Mouse (Mus musculus): Measurements from ENCODE around the gene Ablim2. TPM values are rescaled to one million over a fixed set of nuclear protein-coding genes. Genes with fewer than 3 reads are reported as not detected.

Ablim2 gene
- polyA plus RNA-seq, 1 experiment: 176 TPM

DNA sequence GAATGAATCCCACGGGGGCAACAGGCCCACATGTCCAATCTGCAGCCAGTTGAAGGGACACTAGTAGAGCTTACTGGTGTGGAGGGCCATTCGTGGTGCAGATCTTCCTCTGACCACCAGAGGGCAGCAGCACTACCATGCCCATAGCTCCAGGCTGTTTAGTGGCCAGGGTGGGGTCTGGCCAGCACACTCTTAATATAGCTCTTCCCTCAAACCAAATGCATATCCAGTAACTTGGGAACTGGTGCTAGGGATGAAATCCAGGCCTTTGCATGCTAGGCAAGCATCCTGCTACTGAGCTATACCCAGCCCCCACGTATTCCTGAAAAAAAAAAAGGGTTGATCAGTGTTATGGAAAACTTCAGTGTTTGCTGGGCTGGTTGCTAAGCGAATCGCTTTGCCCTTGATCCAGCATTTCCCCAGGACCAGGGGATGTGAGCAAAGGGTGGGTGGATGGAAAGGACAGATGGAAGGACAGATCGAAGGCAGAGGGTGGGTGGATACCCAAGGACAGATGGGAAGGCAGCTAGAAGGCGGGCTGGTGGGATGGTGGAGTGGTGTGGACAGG lies 37.9 kb downstream of the Ablim2 start:
- TF ChIP-seq CTCF (IDR thresholded peaks at IDR 0.05; ENCODE audit: extremely low read depth, insufficient read depth, low read length) (peak; percentile 95), POLR2A (IDR thresholded peaks at IDR 0.05; ENCODE audit: extremely low read depth, insufficient read depth, low read length) (no peak)
- H3K27ac ChIP-seq (ENCODE audit: insufficient read depth, low read length): peak overlapping the region; percentile 2; the same call in 1 of the 2 replicates
- H3K4me1 ChIP-seq (ENCODE audit: control insufficient read depth, insufficient read depth, low read length): peaks cover 17% of the 10 kb centered on the region
- H3K4me3 ChIP-seq (ENCODE audit: insufficient read depth, low read length): no peak overlapping the region

GRCm38 (mm10) chr5:35796136-35796535 lies 38.5 kb downstream of the Ablim2 start:
- TF ChIP-seq POLR2A (IDR thresholded peaks at IDR 0.05; ENCODE audit: extremely low read depth, insufficient read depth, low read length) (no peak), CTCF (IDR thresholded peaks at IDR 0.05; ENCODE audit: extremely low read depth, insufficient read depth, low read length) (no peak)
- H3K4me3 ChIP-seq (ENCODE audit: insufficient read depth, low read length): no peak overlapping the region
- peak overlapping the region; percentile 2; the same call in 1 of the 2 replicates for H3K27ac ChIP-seq (ENCODE audit: insufficient read depth, low read length)
- H3K4me1 ChIP-seq (ENCODE audit: control insufficient read depth, insufficient read depth, low read length): peaks cover 17% of the 10 kb centered on the region

GRCm38 (mm10) chr5:35799090-35799489 lies 41.4 kb downstream of the Ablim2 start:
- H3K4me1 ChIP-seq (ENCODE audit: control insufficient read depth, insufficient read depth, low read length): peaks cover 15% of the 10 kb centered on the region
- no peak overlapping the region for H3K4me3 ChIP-seq (ENCODE audit: insufficient read depth, low read length)
- no peak overlapping the region for H3K27ac ChIP-seq (ENCODE audit: insufficient read depth, low read length)
- no peak for TF ChIP-seq CTCF (IDR thresholded peaks at IDR 0.05; ENCODE audit: extremely low read depth, insufficient read depth, low read length)
- TF ChIP-seq POLR2A (IDR thresholded peaks at IDR 0.05; ENCODE audit: extremely low read depth, insufficient read depth, low read length): 0 out of 2 replicates have a peak, but pooled peaks have one; percentile 20

DNA sequence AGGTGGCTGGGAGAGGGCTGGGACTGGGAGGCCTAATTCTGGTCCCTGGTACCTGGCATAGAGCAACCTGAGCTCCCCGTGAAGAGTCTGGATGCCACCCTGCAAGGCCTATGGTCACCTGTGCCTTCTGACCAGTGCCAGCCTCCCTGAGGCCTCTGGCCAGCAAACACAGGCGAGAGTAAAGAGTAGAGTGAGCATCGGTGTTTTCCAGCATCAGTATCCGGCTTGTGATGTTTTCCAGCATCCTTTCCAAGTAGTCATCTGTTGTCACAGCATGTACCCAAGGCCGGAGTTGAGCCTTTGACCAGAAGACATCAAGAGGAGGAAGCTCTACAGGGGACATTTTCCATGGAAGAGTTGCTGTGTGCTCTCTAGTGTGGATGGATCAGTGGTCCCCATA lies 45.7 kb downstream of the Ablim2 start:
- H3K4me1 ChIP-seq (ENCODE audit: control insufficient read depth, insufficient read depth, low read length): peaks cover 10% of the 10 kb centered on the region
- no peak for TF ChIP-seq POLR2A (IDR thresholded peaks at IDR 0.05; ENCODE audit: extremely low read depth, insufficient read depth, low read length)
- no peak for TF ChIP-seq CTCF (IDR thresholded peaks at IDR 0.05; ENCODE audit: extremely low read depth, insufficient read depth, low read length)
- no peak overlapping the region for H3K4me3 ChIP-seq (ENCODE audit: insufficient read depth, low read length)
- H3K27ac ChIP-seq (ENCODE audit: insufficient read depth, low read length): no peak overlapping the region

DNA sequence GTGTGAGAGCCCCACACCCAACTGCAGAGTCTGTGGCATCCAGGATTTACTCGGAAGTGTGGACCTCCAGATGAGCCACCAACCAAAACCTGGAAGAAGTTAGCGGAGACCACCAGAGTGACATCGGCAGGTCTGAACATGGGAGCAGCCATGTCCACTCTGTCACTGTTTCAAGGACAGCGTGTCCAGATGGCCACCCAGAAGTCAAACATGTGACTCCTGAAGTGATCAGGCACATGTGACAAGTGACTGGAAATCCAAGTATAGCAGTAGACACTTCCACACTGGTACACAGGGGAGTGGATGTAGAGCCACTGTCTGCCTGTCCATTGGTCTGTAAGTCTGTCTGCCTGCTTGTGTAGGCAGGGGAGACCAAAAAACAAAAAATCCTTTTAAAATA lies 47.0 kb downstream of the Ablim2 start:
- Histone ChIP-seq H3K4me1 (ENCODE audit: control insufficient read depth, insufficient read depth, low read length) (peaks cover 7% of the 10 kb centered on the region), H3K4me3 (ENCODE audit: insufficient read depth, low read length) (no peak overlapping the region), H3K27ac (ENCODE audit: insufficient read depth, low read length) (no peak overlapping the region)
- no peak for TF ChIP-seq POLR2A (IDR thresholded peaks at IDR 0.05; ENCODE audit: extremely low read depth, insufficient read depth, low read length)
- TF ChIP-seq CTCF (IDR thresholded peaks at IDR 0.05; ENCODE audit: extremely low read depth, insufficient read depth, low read length): no peak

- Histone ChIP-seq H3K4me1 (ENCODE audit: control insufficient read depth, insufficient read depth, low read length) (peaks cover 8% of the 10 kb centered on the region), H3K27ac (ENCODE audit: insufficient read depth, low read length) (no peak overlapping the region), H3K4me3 (ENCODE audit: insufficient read depth, low read length) (no peak overlapping the region)
- TF ChIP-seq CTCF (IDR thresholded peaks at IDR 0.05; ENCODE audit: extremely low read depth, insufficient read depth, low read length): no peak
- no peak for TF ChIP-seq POLR2A (IDR thresholded peaks at IDR 0.05; ENCODE audit: extremely low read depth, insufficient read depth, low read length)
These were observed 47.5 kb downstream of the Ablim2 start for GRCm38 (mm10) chr5:35805209-35805608.

GRCm38 (mm10) chr5:35807018-35807417 lies 49.3 kb downstream of the Ablim2 start:
- Histone ChIP-seq H3K4me3 (ENCODE audit: insufficient read depth, low read length) (no peak overlapping the region), H3K27ac (ENCODE audit: insufficient read depth, low read length) (no peak overlapping the region), H3K4me1 (ENCODE audit: control insufficient read depth, insufficient read depth, low read length) (peaks cover 13% of the 10 kb centered on the region)
- TF ChIP-seq POLR2A (IDR thresholded peaks at IDR 0.05; ENCODE audit: extremely low read depth, insufficient read depth, low read length) (no peak), CTCF (IDR thresholded peaks at IDR 0.05; ENCODE audit: extremely low read depth, insufficient read depth, low read length) (no peak)

GRCm38 (mm10) chr5:35810526-35810925 lies 52.8 kb downstream of the Ablim2 start:
- Histone ChIP-seq H3K4me3 (ENCODE audit: insufficient read depth, low read length) (no peak overlapping the region), H3K4me1 (ENCODE audit: control insufficient read depth, insufficient read depth, low read length) (peaks cover 21% of the 10 kb centered on the region), H3K27ac (ENCODE audit: insufficient read depth, low read length) (peak overlapping the region; percentile 14; the same call in 1 of the 2 replicates)
- TF ChIP-seq CTCF (IDR thresholded peaks at IDR 0.05; ENCODE audit: extremely low read depth, insufficient read depth, low read length) (no peak), POLR2A (IDR thresholded peaks at IDR 0.05; ENCODE audit: extremely low read depth, insufficient read depth, low read length) (no peak)

DNA sequence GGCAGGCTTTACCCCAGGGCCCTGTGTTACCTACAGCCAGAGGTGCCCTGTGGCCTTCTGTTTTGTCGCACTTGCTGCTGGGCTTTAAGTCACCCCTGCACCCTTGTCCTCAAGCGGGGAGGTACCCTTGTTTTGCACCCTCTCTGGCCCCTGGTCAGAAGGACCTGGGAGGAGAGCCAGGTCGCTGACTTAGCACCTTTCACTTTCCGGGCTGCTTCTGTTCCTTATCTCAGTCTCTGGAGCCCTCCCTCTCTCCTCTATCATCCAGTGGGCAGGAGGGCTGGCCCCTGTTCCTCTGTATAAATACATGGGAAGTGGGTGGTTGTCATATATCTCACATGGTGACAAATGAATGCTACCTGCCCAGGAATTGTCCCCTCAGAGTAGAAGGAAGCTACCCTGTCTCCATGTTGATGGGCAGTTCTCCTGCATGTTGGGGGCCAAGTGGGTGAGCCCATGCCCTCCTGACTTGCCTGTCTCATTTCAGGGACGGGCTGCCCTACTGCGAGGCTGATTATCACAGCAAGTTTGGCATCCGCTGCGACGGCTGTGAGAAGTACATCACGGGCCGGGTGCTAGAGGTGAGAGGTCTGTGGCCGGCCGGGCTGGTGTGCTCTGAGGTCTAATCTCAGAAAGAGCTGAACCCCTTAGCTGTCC lies 54.1 kb downstream of the Ablim2 start:
- no peak for TF ChIP-seq POLR2A (IDR thresholded peaks at IDR 0.05; ENCODE audit: extremely low read depth, insufficient read depth, low read length)
- no peak for TF ChIP-seq CTCF (IDR thresholded peaks at IDR 0.05; ENCODE audit: extremely low read depth, insufficient read depth, low read length)
- Histone ChIP-seq H3K4me3 (ENCODE audit: insufficient read depth, low read length) (no peak overlapping the region), H3K4me1 (ENCODE audit: control insufficient read depth, insufficient read depth, low read length) (peaks cover 20% of the 10 kb centered on the region), H3K27ac (ENCODE audit: insufficient read depth, low read length) (0 out of 2 replicates have a peak overlapping the region, but pooled peaks have one; percentile 14)
